Mouse (Mus musculus): ENCODE results near the gene Phtf2. TPM values are rescaled to one million over a fixed set of nuclear protein-coding genes. Genes with fewer than 3 reads are reported as not detected.

The Phtf2 gene
- polyA plus RNA-seq, 1 experiment from 2014 or later = 12.0 TPM

DNA sequence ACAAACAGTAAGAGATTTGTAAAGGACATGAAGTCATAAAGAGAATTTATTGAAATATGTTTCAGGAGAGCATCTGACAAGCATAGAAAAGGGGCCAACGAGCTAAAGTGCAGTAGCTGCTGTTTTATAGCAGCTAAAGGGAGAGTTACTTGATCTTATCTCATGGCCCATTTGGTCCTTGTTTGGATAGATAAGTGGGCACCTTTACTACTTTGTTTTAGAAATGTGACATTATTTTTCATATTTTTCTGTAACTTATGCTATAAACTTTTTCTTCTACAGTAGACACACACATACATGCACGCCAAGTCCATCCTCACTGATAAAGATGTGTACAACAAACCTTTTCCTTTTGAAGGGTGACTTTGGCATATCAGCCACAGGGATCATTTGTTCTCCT is 23.5 kb upstream of the Phtf2 start:
- H3K9ac ChIP-seq = no peak overlapping the region
- WGBS = 71% methylated on average over 2 of the region's 2 CpGs
- no peak for ATAC-seq (ENCODE audit: insufficient read depth, low FRiP score, low read depth)

DNA sequence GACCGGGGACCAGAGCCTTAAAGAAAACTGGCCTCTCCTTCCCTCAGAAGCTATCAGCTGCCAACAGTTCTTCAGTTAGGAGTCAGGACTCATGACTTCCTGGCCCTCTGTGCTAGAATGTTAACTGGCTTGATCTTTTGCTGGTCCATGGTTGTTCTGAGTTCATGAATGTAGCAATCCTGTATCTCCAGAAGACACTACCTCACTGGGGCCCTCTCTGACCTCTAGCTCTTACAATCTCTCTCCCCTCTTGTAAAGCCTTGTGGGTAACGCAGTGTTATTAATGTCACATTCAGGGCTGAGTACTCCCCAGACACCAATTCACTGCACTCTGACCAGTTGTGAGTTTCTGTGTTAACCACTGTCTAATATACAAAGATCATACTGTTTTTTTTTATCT is 22.7 kb upstream of the Phtf2 start:
- 87% methylated on average over 2 of the region's 2 CpGs for WGBS
- ATAC-seq (ENCODE audit: insufficient read depth, low FRiP score, low read depth) = no peak
- Histone ChIP-seq H3K9ac (no peak overlapping the region), H3K27me3 (replicated peaks) (no peaks in the 10 kb centered on the region), H3K4me2 (no peak overlapping the region), H3K4me1 (no peaks in the 10 kb centered on the region), H3K36me3 (peaks cover 3% of the 10 kb centered on the region; the same call in 1 of the 2 replicates), H3K9me3 (no peaks in the 10 kb centered on the region), H3K27ac (no peak overlapping the region), H3K4me3 (replicated peaks) (no peak overlapping the region)

More for the DNA sequence above, 23.5 kb upstream of the Phtf2 start:
- Histone ChIP-seq H3K27me3 (replicated peaks) (no peaks in the 10 kb centered on the region), H3K4me1 (no peaks in the 10 kb centered on the region), H3K36me3 (peaks cover 3% of the 10 kb centered on the region; the same call in 1 of the 2 replicates), H3K9me3 (no peaks in the 10 kb centered on the region), H3K27ac (no peak overlapping the region), H3K4me3 (replicated peaks) (no peak overlapping the region), H3K4me2 (no peak overlapping the region)

DNA sequence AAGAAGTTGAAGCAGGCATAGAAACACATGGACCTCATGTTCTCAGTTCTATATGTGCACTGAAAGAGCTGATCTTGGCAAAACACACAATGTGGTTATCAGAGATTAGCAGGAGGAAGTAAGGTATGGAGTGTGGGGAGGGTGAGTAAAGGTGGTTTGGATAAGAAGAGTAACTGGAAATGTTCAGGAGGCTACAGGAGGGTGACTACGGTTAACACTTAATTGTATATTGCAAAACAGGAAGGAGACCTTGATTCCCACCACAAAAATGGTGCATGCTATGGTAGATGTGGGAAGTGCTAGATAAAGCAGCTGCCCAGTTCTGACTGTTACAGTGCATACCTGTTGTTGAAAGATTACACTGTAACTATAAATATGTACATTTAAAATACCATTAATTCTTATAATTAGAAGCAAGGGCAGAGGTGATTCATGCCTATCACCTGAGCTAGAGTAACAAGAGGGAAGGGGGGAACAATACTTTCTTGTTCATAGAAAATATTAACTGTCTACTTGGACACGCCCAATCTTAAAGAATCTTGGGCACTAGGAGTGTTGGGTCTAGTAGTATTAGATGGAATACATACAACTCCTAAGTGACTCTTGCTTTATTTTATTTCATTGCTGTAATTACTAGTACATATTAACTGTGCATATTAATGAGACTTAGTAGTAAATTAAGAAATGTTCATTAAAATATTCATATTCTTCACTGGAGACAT is 15.7 kb upstream of the Phtf2 start:
- Histone ChIP-seq H3K4me3 (replicated peaks) (no peak overlapping the region), H3K9me3 (no peaks in the 10 kb centered on the region), H3K36me3 (0 out of 2 replicates have a peak, but pooled peaks cover 13% of the 10 kb centered on the region), H3K27ac (no peak overlapping the region), H3K4me1 (no peaks in the 10 kb centered on the region), H3K4me2 (no peak overlapping the region), H3K9ac (no peak overlapping the region), H3K27me3 (replicated peaks) (no peaks in the 10 kb centered on the region)
- ATAC-seq (ENCODE audit: insufficient read depth, low FRiP score, low read depth) = peak; percentile 93
- WGBS = 76% methylated on average over 2 of the region's 2 CpGs

DNA sequence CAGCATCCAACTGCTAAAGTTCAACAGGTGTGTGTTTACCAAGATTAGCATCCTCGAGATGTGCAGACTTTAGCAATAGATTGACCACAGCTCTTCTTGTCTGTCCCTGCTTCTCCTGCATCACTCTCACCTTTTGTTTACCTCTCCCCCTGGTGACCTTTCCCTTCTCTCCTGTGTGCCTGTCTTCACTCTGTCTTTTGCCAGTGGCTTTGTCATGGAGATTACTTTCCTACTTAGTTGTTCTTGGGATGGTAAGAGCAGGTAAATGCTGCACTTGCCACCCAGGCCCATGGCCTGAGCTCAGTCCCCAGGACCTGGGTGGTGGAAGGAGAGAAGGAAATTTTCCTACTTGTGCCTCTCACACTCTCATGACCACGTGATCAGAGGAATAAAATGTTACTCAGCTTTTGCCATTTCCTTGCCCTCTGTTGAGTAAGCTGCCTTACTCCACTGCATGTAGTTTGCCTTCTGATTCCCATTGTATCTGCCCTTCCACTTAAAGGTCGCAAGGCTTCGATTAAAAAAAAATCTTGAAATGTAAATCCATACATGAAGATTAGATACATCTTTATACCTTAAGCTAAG is 2.2 kb upstream of the Phtf2 start:
- WGBS = 64% methylated on average over 4 of the region's 4 CpGs
- Histone ChIP-seq H3K9ac (no peak overlapping the region), H3K4me3 (replicated peaks) (no peak overlapping the region), H3K36me3 (no peaks in the 10 kb centered on the region), H3K4me1 (peaks cover 7% of the 10 kb centered on the region), H3K4me2 (0 out of 2 replicates have a peak overlapping the region, but pooled peaks have one; percentile 65), H3K27ac (no peak overlapping the region), H3K27me3 (replicated peaks) (no peaks in the 10 kb centered on the region), H3K9me3 (no peaks in the 10 kb centered on the region)
- ATAC-seq (ENCODE audit: insufficient read depth, low FRiP score, low read depth) = no peak

DNA sequence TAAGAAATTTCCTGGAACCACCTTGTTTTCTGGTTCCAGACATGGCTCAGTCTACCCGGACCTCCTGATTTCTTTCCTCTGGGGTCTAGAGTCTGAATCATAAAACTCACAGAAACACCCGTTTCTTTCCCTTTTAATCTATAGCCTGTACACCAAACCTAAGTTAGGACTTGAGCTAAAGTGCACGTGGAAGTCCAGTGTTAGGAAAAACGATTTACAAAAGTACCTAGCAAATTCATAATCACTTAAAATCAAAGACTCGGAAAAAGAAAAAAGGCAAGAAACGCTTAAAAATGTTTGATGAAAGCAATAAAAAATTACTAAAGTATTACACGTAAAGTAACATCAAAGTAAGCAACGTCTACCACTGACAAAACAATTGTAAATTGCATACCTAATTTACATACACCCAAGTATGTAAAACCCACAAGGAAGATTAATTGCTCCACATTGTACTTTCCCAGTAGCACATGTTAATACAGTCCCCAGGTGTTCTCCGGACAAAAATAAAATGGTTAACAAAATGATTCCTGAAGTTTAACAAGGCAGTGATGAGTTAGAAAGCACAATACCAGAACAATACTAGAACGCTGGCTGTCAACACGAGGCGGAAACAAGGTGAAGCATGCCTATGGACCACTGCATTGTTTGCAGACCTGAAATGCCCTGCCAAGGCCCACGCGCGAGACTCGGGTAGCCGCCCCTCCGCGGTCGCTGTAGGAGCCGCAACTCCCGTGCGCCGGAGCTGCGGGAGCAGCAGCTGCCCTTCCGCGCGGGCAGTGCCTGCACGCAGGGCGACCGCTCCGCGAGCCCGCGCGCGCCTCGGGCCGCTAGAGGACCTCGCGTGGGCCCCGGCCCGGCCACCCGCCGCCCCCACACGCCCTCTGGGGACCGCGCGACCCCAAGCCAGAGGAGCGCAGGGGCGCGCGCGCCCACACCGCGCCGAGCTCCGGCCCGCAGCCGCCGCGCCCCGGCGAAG is 838 bp downstream of the Phtf2 start:
- no peak for ATAC-seq (ENCODE audit: insufficient read depth, low FRiP score, low read depth)
- Histone ChIP-seq H3K27ac (peak overlapping the region; percentile 93), H3K36me3 (no peaks in the 10 kb centered on the region), H3K9me3 (no peaks in the 10 kb centered on the region), H3K4me1 (peaks cover 7% of the 10 kb centered on the region), H3K9ac (peak overlapping the region; percentile 74), H3K4me2 (peak overlapping the region; percentile 71), H3K4me3 (replicated peaks) (peak overlapping the region; percentile 86), H3K27me3 (replicated peaks) (no peaks in the 10 kb centered on the region)
- 1% methylated on average over 55 of the region's 64 CpGs for WGBS

DNA sequence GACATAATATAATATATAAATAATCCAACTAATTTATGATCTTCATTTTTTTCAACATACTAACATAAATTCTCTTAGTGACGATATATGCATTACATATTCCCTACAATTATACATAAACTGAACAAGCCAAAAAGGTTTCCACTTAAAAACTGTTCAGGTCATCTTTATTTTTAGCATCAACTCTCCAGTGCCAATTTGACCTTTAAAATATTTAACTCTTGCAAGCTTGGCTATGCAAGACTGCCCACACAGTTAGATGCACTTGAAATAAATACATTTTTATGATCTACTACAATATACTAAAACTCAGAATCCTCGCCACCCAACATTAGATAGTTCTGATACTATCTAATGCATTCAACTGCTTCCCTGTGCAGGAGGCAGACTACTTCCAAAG is 1.5 kb downstream of the Phtf2 start:
- Histone ChIP-seq H3K27ac (0 out of 2 replicates have a peak overlapping the region, but pooled peaks have one; percentile 6), H3K4me2 (peak overlapping the region; percentile 71), H3K36me3 (no peaks in the 10 kb centered on the region), H3K4me3 (replicated peaks) (peak overlapping the region; percentile 86), H3K27me3 (replicated peaks) (no peaks in the 10 kb centered on the region), H3K4me1 (peaks cover 7% of the 10 kb centered on the region), H3K9ac (no peak overlapping the region; the same call in 1 of the 2 replicates), H3K9me3 (no peaks in the 10 kb centered on the region)
- ATAC-seq (ENCODE audit: insufficient read depth, low FRiP score, low read depth) = no peak
- 61% methylated on average over 2 of the region's 2 CpGs for WGBS

DNA sequence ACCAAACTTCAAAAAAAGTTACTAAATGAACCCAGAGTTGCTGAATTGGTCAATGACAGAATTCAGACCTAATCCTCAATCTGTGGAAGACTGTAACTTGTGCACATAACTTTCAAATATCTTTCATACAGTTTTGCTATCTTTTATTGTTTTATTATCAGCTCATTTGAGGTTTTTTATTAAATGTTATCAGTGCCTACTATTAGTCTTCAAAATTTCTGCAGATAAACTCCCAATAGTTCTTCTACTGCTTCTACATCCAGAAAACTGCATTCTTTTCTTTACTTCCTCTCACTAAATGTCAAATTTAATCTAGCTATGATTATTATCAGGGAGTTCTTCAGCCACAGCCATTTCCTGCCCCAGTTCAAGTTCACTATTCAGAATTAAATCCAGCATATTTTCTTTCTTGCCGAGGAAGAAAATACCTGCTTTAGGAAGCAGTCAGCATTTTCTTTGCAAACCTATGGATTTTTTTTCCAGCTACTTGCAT is 4.9 kb downstream of the Phtf2 start:
- Histone ChIP-seq H3K36me3 (no peaks in the 10 kb centered on the region), H3K4me3 (replicated peaks) (no peak overlapping the region), H3K27ac (no peak overlapping the region), H3K9me3 (no peaks in the 10 kb centered on the region), H3K27me3 (replicated peaks) (no peaks in the 10 kb centered on the region), H3K9ac (no peak overlapping the region), H3K4me2 (no peak overlapping the region), H3K4me1 (no peaks in the 10 kb centered on the region)
- no peak for ATAC-seq (ENCODE audit: insufficient read depth, low FRiP score, low read depth)
- 28% methylated on average over 1 of the region's 1 CpGs for WGBS

DNA sequence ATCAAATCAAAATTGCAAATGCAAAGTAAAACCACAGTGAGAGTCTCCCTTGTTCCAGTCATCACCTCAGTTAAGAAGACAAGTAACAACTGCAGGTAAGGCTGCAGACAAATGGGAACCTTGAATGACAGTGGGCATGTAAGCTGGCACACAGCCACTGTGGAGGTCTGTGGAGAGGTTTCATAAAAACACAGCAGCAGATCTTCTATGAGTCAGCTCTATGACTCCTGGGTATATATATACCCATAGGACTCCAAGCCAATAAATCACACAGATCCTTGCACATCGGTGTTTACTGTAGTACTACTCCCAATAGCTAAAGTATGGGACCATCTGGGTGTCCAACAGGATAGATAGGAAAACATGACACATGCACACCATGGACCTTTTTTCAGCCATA is 8.8 kb downstream of the Phtf2 start:
- Histone ChIP-seq H3K4me3 (replicated peaks) (no peak overlapping the region), H3K4me2 (no peak overlapping the region), H3K27ac (no peak overlapping the region), H3K4me1 (no peaks in the 10 kb centered on the region), H3K9ac (no peak overlapping the region), H3K36me3 (no peaks in the 10 kb centered on the region), H3K9me3 (no peaks in the 10 kb centered on the region), H3K27me3 (replicated peaks) (no peaks in the 10 kb centered on the region)
- WGBS = 76% methylated on average over 1 of the region's 1 CpGs
- no peak for ATAC-seq (ENCODE audit: insufficient read depth, low FRiP score, low read depth)

DNA sequence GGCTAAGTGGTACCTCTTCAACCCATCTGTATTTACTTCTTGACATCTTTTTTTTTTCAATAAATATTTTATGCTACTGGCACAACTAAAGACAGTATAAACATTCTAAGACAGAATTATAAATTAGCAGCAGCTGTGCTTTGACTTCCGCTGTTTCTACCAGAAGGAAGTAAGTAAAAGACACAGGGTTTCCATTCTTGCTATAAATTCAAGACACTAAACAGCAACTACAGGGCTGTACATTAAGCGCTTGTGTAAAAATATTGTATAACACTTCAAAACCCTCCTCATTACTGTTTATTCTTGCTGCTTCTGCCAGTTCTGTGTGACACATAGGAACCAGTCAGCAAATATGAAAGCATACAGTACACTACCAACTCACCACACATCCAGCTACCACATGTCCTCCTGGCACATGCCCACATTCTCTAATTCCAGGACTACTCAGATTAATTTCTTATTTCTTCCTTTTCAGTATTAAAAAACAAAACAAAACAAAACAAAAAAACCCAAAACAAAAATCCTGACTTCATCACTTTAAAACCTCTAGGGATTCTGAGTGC is 16.6 kb downstream of the Phtf2 start:
- H3K4me2 ChIP-seq = no peak overlapping the region
- no peak overlapping the region for H3K4me3 ChIP-seq (replicated peaks)
- H3K27me3 ChIP-seq (replicated peaks) = no peaks in the 10 kb centered on the region
- no peak overlapping the region for H3K9ac ChIP-seq
- 62% methylated on average over 2 of the region's 2 CpGs for WGBS
- H3K27ac ChIP-seq = no peak overlapping the region
- no peaks in the 10 kb centered on the region for H3K36me3 ChIP-seq
- H3K4me1 ChIP-seq = no peaks in the 10 kb centered on the region
- H3K9me3 ChIP-seq = no peaks in the 10 kb centered on the region
- ATAC-seq (ENCODE audit: insufficient read depth, low FRiP score, low read depth) = no peak

DNA sequence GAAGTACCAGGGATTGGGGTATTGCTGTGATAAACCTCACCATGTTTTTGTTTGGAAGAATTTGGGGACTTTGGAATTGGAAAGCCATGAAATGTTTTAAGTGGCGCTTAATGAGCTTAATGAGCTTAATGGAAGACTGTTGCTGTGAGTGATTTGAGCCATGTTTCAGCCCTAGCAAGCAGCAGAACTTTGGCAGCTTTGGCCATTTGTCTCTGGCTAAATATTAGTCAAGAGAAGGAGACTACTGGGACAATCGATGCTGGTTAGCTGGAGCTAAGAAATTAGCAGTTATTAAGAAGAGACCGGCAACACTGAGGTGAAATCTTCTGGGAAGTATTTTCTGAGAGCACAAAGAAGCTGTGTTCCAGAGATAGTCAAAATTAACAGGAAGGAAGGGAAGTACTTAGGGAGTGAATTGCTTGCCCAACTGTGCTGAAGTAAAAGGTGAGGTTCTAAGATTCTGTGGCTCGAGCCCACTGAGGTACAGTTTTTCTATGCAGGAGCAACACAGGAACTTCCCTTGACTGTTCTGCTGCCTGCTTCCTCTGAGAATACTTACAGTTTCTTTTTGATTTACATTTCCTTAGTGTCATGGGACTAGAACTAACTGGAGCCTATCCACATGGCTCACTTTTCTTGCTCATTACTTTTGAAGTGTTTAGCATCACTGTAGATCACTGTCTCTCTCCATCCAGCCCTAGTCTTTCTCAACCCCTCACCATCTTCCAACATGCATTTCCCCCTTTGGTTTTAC is 17.5 kb downstream of the Phtf2 start:
- 63% methylated on average over 4 of the region's 4 CpGs for WGBS
- H3K9me3 ChIP-seq = no peaks in the 10 kb centered on the region
- no peak overlapping the region for H3K4me3 ChIP-seq (replicated peaks)
- H3K4me1 ChIP-seq = no peaks in the 10 kb centered on the region
- ATAC-seq (ENCODE audit: insufficient read depth, low FRiP score, low read depth) = no peak
- no peak overlapping the region for H3K4me2 ChIP-seq
- no peak overlapping the region for H3K27ac ChIP-seq
- H3K36me3 ChIP-seq = no peaks in the 10 kb centered on the region
- no peak overlapping the region for H3K9ac ChIP-seq
- H3K27me3 ChIP-seq (replicated peaks) = no peaks in the 10 kb centered on the region

DNA sequence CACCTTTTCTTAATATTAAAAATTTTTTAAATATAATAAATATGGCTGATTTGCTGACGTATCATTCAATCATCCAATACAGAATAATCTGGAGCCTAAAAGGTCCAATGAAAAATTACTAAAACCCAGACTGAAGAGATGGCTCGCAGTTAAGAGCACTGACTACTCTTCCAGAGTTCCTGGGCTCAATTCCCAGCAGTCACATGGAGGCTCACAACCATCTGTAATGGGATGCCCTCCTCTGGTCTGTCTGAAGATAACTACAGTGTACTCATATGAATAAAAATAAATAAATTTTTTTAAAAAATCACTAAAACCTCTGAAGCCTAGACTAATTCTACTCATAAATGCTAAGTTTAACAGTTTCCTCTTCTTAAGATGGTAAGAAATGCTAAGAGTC is 20.0 kb downstream of the Phtf2 start:
- Histone ChIP-seq H3K4me3 (replicated peaks) (no peak overlapping the region), H3K9me3 (no peaks in the 10 kb centered on the region), H3K27me3 (replicated peaks) (no peaks in the 10 kb centered on the region), H3K27ac (no peak overlapping the region), H3K9ac (no peak overlapping the region), H3K4me1 (no peaks in the 10 kb centered on the region), H3K36me3 (no peaks in the 10 kb centered on the region), H3K4me2 (no peak overlapping the region)
- 93% methylated on average over 2 of the region's 2 CpGs for WGBS
- no peak for ATAC-seq (ENCODE audit: insufficient read depth, low FRiP score, low read depth)

Data from stomach, embryonic 15.5 days (tissue).